Mouse (Mus musculus): Measurements from ENCODE around the gene Psen1. TPM values are rescaled to one million over a fixed set of nuclear protein-coding genes. Genes with fewer than 3 reads are reported as not detected.

The Psen1 gene
- polyA plus RNA-seq, 1 experiment = 27.8 TPM

DNA sequence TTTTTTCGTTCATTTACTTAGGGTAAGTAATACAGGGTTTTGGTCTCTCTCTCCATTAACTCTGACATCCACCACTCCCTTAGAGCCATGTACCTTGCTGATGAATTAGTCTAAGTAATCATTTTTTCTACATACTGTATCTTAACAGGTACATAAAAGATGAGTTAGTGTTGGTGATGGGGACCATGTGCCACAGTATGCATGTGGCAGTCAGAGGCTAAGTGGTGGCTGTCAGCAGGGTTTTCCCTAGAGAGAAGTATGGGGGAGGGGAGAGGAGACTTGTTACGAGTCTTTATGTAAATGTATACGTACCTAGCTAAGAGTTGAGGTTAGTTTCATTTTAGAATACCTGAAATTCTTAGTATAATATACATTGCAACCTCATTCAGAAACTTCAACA lies 35.1 kb downstream of the Psen1 start:
- no peak for DNase-seq (ENCODE audit: low spot score)

- no peak for DNase-seq (ENCODE audit: low spot score)
Observed at GRCm38 (mm10) chr12:83726510-83727308, 38.8 kb downstream of the Psen1 start.

DNA sequence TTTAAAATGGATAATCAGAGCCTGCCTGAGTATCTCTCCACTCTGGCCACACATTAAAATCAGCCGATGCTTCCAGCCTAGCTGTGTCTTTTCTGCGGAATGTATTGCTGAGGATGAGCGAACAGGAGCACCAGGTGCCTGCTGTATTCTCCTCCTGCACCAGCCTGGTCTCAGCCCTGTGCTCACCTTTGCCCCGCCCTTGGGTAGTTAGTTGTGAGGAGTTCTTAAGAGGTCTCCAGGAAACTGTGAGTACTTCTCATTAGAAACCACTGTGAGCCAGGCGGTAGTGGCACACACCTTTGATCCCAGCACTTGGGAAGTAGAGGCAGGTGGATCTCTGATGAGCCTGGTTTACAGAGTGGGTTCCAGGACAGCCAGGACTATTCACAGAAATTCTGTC lies 44.3 kb downstream of the Psen1 start:
- no peak for DNase-seq (ENCODE audit: low spot score)

GRCm38 (mm10) chr12:83734047-83734446 lies 46.1 kb downstream of the Psen1 start:
- DNase-seq (ENCODE audit: low spot score) = no peak

DNA sequence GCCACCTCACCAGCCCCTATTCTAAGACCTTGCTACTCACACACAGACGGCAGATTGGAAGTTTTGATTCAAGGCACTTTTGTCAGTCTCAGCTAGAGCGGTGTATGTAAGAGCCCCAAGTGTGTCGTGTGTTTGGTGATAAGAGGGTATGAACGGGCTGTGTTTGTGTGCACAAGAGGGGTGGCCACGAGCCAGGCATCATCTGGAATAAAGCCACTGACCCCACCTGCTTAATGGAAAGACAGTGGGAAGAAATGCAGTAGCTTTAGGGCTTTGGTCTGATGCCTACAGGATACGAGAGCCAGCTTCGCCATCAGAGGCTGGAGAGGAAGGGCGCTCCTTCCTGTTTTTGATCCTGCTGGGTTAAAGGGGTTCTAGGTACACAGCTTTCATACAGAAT lies 48.3 kb downstream of the Psen1 start:
- DNase-seq (ENCODE audit: low spot score) = no peak

GRCm38 (mm10) chr12:83738651-83739050 lies 50.7 kb downstream of the Psen1 start:
- no peak for DNase-seq (ENCODE audit: low spot score)

DNA sequence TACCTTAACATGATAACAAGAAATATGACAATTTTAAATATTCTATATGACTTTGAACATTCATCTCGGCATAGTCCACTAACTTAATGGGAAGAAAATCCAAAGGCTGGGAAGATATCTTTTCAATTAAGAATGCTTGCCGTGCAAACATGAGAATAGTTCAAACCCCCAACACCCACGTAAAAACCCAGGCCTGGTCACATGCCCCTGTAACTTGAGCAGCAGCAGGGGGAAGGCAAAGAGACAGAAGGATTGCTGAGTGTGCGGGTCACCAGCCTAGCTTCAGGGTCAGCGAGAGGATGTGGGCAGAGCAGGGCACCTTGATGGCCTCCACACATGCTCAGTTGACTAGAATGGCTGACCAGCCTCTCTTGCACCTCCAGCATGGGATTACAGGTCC lies 53.8 kb downstream of the Psen1 start:
- no peak for DNase-seq (ENCODE audit: low spot score)

DNA sequence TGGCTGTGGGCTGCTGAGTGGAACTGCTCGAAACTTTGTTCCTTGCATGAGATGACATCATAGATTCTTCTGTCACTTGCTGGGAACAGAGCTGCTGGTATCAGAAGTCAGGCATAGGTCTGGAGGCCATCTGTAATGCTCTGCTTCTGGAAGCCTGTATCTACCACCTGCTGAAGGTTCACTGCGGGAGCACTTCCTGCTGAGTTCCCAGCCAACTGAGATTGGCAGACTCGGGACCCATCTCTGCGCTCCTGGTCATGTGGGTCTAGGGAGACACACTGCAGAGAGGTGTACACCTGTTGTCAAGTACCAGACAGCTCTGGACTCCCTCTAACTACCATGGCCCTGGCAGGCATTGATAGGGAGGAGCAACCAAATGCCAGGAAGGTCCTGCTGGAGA lies 54.9 kb downstream of the Psen1 start:
- no peak for DNase-seq (ENCODE audit: low spot score)

GRCm38 (mm10) chr12:83743712-83744111 lies 55.8 kb downstream of the Psen1 start:
- no peak for DNase-seq (ENCODE audit: low spot score)

GRCm38 (mm10) chr12:83749186-83749585 lies 61.2 kb downstream of the Psen1 start:
- DNase-seq (ENCODE audit: low spot score) = no peak

GRCm38 (mm10) chr12:83752495-83752894 lies 64.5 kb downstream of the Psen1 start:
- DNase-seq (ENCODE audit: low spot score) = no peak

- no peak for DNase-seq (ENCODE audit: low spot score)
Observed at GRCm38 (mm10) chr12:83758735-83759134, 70.8 kb downstream of the Psen1 start.

DNA sequence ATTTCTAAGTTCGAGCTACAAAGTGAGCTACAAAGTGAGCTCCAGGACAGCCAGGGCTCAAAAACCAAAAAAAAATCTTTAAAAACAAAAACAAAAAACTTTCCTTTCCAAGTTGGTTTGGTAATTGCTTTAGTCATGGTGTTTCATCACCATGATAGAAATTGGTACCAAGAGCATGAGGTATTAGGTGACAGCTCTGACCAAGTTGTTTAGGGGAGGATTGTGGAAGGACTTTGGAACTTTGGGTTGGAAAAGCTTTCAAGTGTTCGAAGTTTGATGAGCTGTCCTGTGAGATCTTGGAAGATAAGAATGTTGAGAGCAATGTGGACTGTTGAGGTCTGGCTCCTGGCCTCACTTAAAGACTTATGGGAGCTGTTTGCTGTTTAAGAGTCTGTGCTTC lies 72.2 kb downstream of the Psen1 start:
- no peak for DNase-seq (ENCODE audit: low spot score)

GRCm38 (mm10) chr12:83762706-83763105 lies 74.8 kb downstream of the Psen1 start:
- DNase-seq (ENCODE audit: low spot score) = no peak

DNA sequence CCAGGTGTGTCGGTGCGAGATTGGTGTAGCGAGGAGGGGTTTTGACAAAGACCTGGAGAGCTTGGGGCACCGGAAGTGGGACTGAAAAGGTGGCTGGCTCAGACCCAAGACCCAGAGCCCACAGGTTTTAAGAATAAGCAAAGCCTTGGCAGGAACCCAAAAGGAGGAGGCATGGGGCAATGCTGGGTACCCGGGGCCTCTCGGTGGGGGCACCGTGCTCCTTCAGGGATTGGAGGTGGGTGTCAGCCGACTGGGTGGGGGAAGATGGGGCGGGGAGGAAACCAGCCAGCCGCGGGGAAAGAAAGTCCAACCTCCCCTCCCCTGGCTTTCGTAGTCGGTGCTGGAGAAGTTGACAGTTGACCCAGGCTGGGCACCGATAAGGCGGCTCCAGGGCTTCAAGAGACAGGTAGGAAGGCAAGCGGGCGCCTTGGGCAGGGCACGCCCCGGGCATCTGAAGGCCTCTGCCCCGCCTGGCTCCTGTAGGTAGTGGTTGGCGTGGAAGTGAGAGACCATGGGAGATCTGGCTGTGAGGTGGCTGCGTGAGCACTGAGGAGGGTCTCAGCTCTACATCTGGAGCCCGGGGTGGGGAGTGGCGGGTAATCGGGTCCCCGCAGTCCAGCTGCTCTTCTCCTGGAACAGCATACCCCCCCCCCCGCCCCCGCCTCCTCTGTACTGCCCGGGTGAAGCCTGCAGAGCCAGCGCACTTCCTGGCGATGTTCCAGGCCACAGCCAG lies 75.5 kb downstream of the Psen1 start, which contains the start of gene Papln:
Papln (plus strand) TSS at position 324 of the 733 bp plus-strand sequence.
- DNase-seq (ENCODE audit: low spot score) = no peak

DNA sequence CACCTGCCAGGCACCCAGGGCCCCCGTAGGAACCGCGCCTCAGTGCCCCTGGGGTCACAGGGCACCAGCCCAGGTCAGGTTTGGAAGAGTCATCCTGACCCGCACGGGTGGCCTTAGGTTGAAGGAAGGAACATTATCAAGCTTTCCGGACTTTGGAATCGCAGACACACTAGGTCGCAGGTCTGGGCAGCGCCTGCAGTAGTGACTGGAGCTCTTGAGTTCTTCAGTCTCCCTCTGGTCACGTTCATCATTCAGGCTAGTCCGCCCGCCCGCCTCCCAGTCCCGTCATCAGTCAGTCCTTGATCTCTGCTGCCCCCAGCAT lies 76.1 kb downstream of the Psen1 start:
- no peak for DNase-seq (ENCODE audit: low spot score)

DNA sequence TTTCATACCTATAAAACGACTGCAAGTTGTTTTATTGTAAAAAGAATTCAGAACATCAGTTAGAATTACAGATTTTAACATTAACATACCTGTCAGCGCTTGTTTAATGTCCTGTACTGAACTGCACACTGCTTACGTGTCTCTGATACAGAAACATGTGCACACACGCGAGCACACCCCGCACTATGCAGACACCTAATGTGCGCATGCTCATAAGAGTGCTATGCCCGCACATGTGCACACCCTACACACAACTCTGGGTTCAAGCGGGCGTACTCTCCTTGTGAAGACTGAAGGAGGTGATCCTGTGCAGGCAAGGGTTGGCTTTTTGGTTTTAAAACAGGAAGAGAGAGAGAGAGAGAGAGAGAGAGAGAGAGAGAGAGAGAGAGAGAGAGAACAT lies 76.6 kb downstream of the Psen1 start:
- no peak for DNase-seq (ENCODE audit: low spot score)

DNA sequence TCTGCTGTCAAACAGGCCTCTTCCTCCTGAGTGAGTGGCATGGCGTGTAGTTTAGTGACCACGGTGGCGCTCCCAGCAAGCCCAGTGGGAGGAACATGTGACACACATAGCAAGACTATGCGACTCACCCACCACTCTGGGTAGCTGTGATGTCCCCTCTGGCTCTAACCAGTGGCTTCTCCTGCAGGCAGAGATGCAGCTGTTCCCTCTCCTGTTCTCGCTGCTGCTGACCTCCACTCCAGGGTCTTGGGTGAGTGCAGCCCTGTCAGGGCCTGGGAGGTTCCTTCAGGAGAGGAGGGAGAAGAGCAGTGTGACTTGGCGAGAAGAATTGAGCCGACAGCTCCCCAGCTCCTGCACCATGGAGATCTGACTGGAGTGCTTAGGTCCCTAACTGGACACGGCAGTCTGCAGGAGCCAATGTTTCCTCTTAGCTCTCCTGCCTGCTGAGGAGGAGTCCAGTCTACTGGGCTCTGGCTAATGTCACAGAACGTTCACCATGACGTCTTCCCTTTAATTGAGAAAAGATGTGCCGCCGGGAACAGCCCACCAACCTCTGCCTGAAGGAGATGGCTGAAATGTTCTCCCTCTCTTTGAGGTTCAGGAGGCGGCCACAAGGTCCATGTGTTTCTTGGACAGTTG lies 78.1 kb downstream of the Psen1 start:
- no peak for DNase-seq (ENCODE audit: low spot score)

DNA sequence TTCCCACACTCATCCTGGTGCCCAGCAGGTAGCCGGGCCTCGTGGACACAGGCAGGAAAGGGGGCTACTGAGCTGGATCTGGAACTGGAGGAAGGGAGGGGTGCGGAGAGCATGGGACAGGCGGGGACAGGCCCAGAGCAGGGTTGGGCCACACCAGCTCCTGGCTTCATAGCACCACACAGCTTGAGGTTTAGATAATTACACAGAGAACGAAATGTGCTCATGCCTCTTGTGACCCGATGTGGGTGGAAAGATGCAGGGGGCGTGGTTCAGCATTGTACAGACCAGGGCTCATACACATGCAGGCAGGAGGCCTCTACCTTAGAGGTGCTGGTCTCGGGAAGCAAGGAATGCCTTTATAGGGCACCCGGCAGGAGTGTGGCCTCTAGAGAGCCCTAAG lies 79.9 kb downstream of the Psen1 start:
- no peak for DNase-seq (ENCODE audit: low spot score)

DNA sequence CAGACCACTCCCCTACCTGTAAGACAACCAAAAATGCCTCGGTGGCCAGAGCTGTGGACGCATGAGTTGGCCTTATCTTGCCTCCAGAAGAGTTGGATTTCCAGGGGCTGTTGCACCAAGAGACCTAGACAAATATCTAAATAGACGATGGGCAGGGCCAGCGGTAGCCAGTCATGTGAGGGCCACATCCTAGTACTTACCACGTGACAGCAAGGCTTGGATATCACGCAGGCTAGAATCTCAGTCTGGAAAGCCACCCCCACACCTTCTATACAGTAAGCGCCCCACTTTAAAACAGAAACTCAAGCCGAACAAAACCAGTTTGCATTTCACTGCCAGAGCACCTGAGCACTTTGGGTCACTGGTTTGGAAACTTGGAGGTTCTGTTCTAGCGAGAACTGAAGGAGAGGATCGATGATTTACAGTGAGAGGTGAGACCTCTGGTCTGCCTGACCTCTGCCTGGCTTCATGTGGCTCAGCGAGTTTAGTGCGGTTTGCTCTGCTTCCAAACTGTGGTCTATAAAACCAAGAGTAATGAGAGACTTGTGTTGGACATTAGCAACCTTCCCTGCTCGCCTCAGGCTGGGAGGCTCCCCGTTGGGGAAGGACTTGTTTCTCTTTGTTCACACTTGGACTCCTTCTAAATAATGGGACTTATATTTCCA lies 80.4 kb downstream of the Psen1 start:
- DNase-seq (ENCODE audit: low spot score) = no peak

DNA sequence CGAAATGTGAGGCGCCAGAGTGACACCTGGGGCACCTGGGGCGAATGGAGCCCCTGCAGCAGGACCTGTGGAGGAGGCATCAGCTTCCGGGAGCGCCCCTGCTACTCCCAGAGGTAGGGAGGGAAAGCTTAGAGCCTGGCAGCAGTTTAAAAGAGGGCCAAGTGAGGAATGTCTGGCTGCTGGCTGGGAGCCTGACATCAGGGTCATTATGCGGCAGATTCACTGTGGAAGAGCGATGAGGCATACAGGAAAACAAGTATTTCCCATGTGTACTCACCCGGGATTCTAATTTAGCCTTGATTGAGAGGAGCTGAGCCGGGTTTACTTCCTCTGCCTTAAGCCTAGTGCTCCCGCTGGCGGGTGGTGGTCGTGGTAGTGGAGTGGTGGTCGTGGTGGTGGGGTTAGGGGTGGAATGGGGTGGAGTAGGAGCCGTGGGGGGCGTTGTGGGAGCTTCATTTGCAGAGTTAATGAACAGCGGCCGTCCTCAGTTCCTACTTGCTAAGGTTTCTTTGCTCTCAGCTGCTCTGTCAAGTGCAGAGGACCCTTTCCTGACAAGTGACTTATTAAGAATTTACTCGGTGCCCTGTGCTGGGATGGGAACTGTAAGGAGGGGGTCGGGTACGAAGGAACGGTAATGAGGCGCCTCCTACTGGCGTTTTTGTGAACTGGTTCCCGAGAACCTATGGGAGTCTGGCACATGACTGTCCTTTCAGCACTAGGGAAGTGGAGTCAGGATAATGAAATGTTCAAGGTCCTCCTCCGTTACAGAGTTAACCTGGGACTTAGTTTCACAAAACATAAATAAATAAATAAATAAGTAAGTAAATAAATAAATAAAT lies 82.7 kb downstream of the Psen1 start:
- no peak for DNase-seq (ENCODE audit: low spot score)
